Mouse (Mus musculus) brain, embryonic 14.5 days (tissue): ENCODE measurements around the gene Cdc42ep5.

Experiments used
- CTCF ChIP-seq: fragments of 200-500 bp; IDR thresholded peaks from 2 replicates; pipeline ENCODE4 v1.5.1; 2012; ENCODE audit warnings: inconsistent platforms, mild to moderate bottlenecking, moderate library complexity, borderline replicate concordance; ENCODE audit not compliant: insufficient read depth, insufficient read length; ENCODE audit errors: extremely low read depth
- POLR2A ChIP-seq: fragments of 200-500 bp; IDR thresholded peaks from 2 replicates; pipeline ENCODE4 v1.6.1; 2012; ENCODE audit warnings: mild to moderate bottlenecking, inconsistent platforms, borderline replicate concordance; ENCODE audit not compliant: poor library complexity, insufficient read depth, insufficient read length, severe bottlenecking; ENCODE audit errors: extremely low read depth

GRCm38 (mm10) chr7:4165286-4165685, 626 bp upstream of the Cdc42ep5 start:
- no peak for TF ChIP-seq CTCF
- no peak for TF ChIP-seq POLR2A
